Mouse (Mus musculus): ENCODE measurements around the gene Pdrg1. TPM values are rescaled to one million over a fixed set of nuclear protein-coding genes. Genes with fewer than 3 reads are reported as not detected.

Pdrg1 gene
- polyA plus RNA-seq, 1 experiment, result 131 TPM

GRCm38 (mm10) chr2:152976991-152977390 is 38.2 kb downstream of the Pdrg1 start:
- H3K4me1 ChIP-seq (ENCODE audit: control insufficient read depth, insufficient read depth, low read length), result no peaks in the 10 kb centered on the region
- H3K4me3 ChIP-seq (replicated peaks; ENCODE audit: insufficient read depth, low read depth, low read length), result no peak overlapping the region
- no peak overlapping the region for H3K27ac ChIP-seq (ENCODE audit: insufficient read depth, low read length)
- WGBS, result 41% methylated on average over 3 of the region's 3 CpGs
- TF ChIP-seq POLR2A (IDR thresholded peaks at IDR 0.05; ENCODE audit: borderline replicate concordance, insufficient read depth, low read length) (no peak), CTCF (IDR thresholded peaks at IDR 0.05; ENCODE audit: borderline replicate concordance, insufficient read depth, low read depth, low read length) (no peak)
- no peak for DNase-seq
- H3K27me3 ChIP-seq (ENCODE audit: control insufficient read depth, insufficient read depth, low read length), result no peaks in the 10 kb centered on the region

- Histone ChIP-seq H3K27me3 (ENCODE audit: control insufficient read depth, insufficient read depth, low read length) (no peaks in the 10 kb centered on the region), H3K4me3 (replicated peaks; ENCODE audit: insufficient read depth, low read depth, low read length) (no peak overlapping the region), H3K4me1 (ENCODE audit: control insufficient read depth, insufficient read depth, low read length) (no peaks in the 10 kb centered on the region), H3K27ac (ENCODE audit: insufficient read depth, low read length) (no peak overlapping the region)
- TF ChIP-seq POLR2A (IDR thresholded peaks at IDR 0.05; ENCODE audit: borderline replicate concordance, insufficient read depth, low read length) (no peak), CTCF (IDR thresholded peaks at IDR 0.05; ENCODE audit: borderline replicate concordance, insufficient read depth, low read depth, low read length) (no peak)
- 84% methylated on average over 4 of the region's 4 CpGs for WGBS
- no peak for DNase-seq
These were observed 49.7 kb downstream of the Pdrg1 start for GRCm38 (mm10) chr2:152965555-152965954.

- Histone ChIP-seq H3K4me1 (ENCODE audit: control insufficient read depth, insufficient read depth, low read length) (no peaks in the 10 kb centered on the region), H3K27ac (ENCODE audit: insufficient read depth, low read length) (no peak within 1 kb of the TSS), H3K4me3 (replicated peaks; ENCODE audit: insufficient read depth, low read depth, low read length) (peak within 1 kb of the TSS; percentile 61), H3K27me3 (ENCODE audit: control insufficient read depth, insufficient read depth, low read length) (no peaks in the 10 kb centered on the region)
- peak; percentile 84 to 86 for DNase-seq
- no peak for TF ChIP-seq POLR2A (IDR thresholded peaks at IDR 0.05; ENCODE audit: borderline replicate concordance, insufficient read depth, low read length)
- no peak for TF ChIP-seq CTCF (IDR thresholded peaks at IDR 0.05; ENCODE audit: borderline replicate concordance, insufficient read depth, low read depth, low read length)
- under 1% methylated on average over 34 of the region's 34 CpGs for WGBS
These were observed 53.0 kb downstream of the Pdrg1 start, which contains the start of gene Ttll9 for GRCm38 (mm10) chr2:152962091-152962793. Gene Ttll9, plus strand, starts transcription at chr2:152962485.

Other genes with a start within 250 kb of the Pdrg1 start
- 141 and 142 TPM in 2 replicates for gene Bcl2l1, start 183.7 kb downstream of the Pdrg1 start, polyA plus RNA-seq (2012; rRNA removed)
- 1.2 TPM in 2 replicates for gene Tpx2, start 167.5 kb downstream of the Pdrg1 start, polyA plus RNA-seq (2012; rRNA removed)
- gene Mylk2, start 104.1 kb downstream of the Pdrg1 start, polyA plus RNA-seq (2012; rRNA removed), result not detected in 2 replicates
- 1.2 and 1.9 TPM in 2 replicates for gene Foxs1, start 82.2 kb downstream of the Pdrg1 start, polyA plus RNA-seq (2012; rRNA removed)
- gene Dusp15, start 63.7 kb downstream of the Pdrg1 start, polyA plus RNA-seq (2012; rRNA removed), result 73.1 and 73.6 TPM in 2 replicates
- 4.6 and 4.8 TPM in 2 replicates for gene Ttll9, start 52.9 kb downstream of the Pdrg1 start, polyA plus RNA-seq (2012; rRNA removed)
- 9.5 and 11.6 TPM in 2 replicates for gene Xkr7, start 16.4 kb upstream of the Pdrg1 start, polyA plus RNA-seq (2012; rRNA removed)
- 9.0 and 11.4 TPM in 2 replicates for gene Ccm2l, start 50.5 kb upstream of the Pdrg1 start, polyA plus RNA-seq (2012; rRNA removed)
- gene Hck, start 93.0 kb upstream of the Pdrg1 start, polyA plus RNA-seq (2012; rRNA removed), result 1.2 and 1.4 TPM in 2 replicates
- 78.6 and 82.5 TPM in 2 replicates for gene Tm9sf4, start 145.9 kb upstream of the Pdrg1 start, polyA plus RNA-seq (2012; rRNA removed)
- 20.0 and 20.1 TPM in 2 replicates for gene Tspyl3, start 210.0 kb upstream of the Pdrg1 start, polyA plus RNA-seq (2012; rRNA removed)
- 4.8 and 5.5 TPM in 2 replicates for gene Plagl2, start 226.0 kb upstream of the Pdrg1 start, polyA plus RNA-seq (2012; rRNA removed)
- gene Pofut1, start 226.1 kb upstream of the Pdrg1 start, polyA plus RNA-seq (2012; rRNA removed), result 18.8 and 19.1 TPM in 2 replicates